Mouse (Mus musculus): ENCODE results near the gene Krt31. TPM values are rescaled to one million over a fixed set of nuclear protein-coding genes. Genes with fewer than 3 reads are reported as not detected.

Krt31 gene
- polyA plus RNA-seq (2015; fragmentation: Nextera tagmentation; extraction: Ambion mirVana), result not detected in 2 replicates

DNA sequence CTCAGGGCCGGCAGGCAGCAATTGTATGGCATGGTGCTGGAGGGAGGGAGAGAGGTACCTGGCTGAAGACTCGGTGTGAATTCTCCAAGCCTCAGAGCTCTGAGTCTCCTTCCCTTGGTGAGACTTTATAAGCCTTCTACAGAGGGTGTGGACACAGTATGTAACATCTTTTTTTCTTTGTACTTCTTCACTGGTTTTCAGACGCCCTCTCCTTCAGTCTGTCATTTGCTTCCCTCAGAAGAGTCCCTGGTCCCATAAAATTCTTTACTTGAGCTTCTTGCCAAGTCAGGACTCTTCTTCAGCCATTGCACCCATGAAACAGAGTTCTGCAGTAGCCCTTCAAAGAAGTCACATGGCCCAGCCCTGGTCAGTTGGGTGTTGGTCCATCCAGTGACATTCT is at the start of gene Krt31:
Gene Krt31, minus strand, starts transcription at position 101 of the 400 bp plus-strand sequence.
- no peaks in the 10 kb centered on the region for H3K4me1 ChIP-seq (replicated peaks)
- no peak within 1 kb of the TSS for H3K4me2 ChIP-seq
- no peaks in the 10 kb centered on the region for H3K27me3 ChIP-seq
- H3K9ac ChIP-seq, result no peak within 1 kb of the TSS
- H3K4me3 ChIP-seq (replicated peaks), result no peak within 1 kb of the TSS
- no peaks in the 10 kb centered on the region for H3K9me3 ChIP-seq (replicated peaks)
- no peak within 1 kb of the TSS for H3K27ac ChIP-seq (replicated peaks)
- 66% methylated on average over 3 of the region's 3 CpGs for WGBS (ENCODE audit: insufficient replicate concordance)
- H3K36me3 ChIP-seq (replicated peaks), result no peaks in the 10 kb centered on the region
- ATAC-seq (ENCODE audit: insufficient read depth), result no peak

DNA sequence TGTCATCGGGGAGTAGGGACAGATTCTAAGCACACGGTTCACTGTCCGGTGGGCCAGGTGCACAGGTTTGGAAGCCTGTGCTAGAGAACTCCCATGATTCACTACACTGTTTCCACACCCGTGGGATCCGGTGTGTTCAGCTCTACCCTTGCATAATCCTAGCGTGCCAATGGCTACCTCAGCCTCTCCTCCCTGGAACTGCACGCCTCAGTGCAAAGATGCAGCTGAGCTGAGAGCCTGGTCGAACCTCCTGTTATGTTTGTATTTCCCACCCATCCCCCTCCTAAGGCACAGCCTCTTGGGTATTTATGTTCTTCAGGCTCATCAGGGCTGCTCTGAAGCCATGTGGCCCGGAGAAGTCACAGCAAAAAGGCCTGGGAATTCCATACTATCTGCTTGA is 47.5 kb upstream of the Krt31 start:
- Histone ChIP-seq H3K4me2 (no peak overlapping the region), H3K4me1 (replicated peaks) (no peaks in the 10 kb centered on the region), H3K36me3 (replicated peaks) (no peaks in the 10 kb centered on the region), H3K27ac (replicated peaks) (no peak overlapping the region), H3K4me3 (replicated peaks) (no peak overlapping the region), H3K9me3 (replicated peaks) (no peaks in the 10 kb centered on the region), H3K9ac (no peak overlapping the region), H3K27me3 (no peaks in the 10 kb centered on the region)
- ATAC-seq (ENCODE audit: insufficient read depth), result no peak
- WGBS (ENCODE audit: insufficient replicate concordance), result 60% methylated on average over 9 of the region's 9 CpGs

DNA sequence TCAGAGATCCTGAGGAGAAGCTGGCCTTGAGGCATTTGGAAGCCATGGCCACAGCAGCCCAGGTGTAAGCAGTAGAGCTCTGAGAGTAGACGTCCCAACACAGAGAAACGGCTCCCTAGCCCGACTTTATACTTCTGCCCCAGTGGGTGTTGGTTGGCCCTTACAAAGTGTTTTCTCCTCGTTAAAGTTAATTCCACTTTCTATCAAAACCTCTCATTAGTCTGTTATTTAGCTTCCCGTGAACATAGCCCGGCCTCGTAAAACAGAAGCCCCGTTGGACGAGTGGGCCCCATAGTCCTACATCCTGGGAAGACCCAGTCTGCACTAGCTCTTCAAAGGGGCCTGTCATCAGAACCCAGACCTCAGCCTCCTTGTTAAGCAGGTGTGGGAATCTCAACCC is 45.8 kb upstream of the Krt31 start, which contains the start of gene Krt35:
Gene Krt35, minus strand, starts transcription at position 101 of the 400 bp plus-strand sequence.
- WGBS (ENCODE audit: insufficient replicate concordance), result 69% methylated on average over 9 of the region's 9 CpGs
- ATAC-seq (ENCODE audit: insufficient read depth), result no peak
- H3K9me3 ChIP-seq (replicated peaks), result no peaks in the 10 kb centered on the region
- H3K9ac ChIP-seq, result no peak within 1 kb of the TSS
- H3K27ac ChIP-seq (replicated peaks), result no peak within 1 kb of the TSS
- H3K4me1 ChIP-seq (replicated peaks), result no peaks in the 10 kb centered on the region
- H3K27me3 ChIP-seq, result no peaks in the 10 kb centered on the region
- no peak within 1 kb of the TSS for H3K4me2 ChIP-seq
- H3K4me3 ChIP-seq (replicated peaks), result no peak within 1 kb of the TSS
- no peaks in the 10 kb centered on the region for H3K36me3 ChIP-seq (replicated peaks)

DNA sequence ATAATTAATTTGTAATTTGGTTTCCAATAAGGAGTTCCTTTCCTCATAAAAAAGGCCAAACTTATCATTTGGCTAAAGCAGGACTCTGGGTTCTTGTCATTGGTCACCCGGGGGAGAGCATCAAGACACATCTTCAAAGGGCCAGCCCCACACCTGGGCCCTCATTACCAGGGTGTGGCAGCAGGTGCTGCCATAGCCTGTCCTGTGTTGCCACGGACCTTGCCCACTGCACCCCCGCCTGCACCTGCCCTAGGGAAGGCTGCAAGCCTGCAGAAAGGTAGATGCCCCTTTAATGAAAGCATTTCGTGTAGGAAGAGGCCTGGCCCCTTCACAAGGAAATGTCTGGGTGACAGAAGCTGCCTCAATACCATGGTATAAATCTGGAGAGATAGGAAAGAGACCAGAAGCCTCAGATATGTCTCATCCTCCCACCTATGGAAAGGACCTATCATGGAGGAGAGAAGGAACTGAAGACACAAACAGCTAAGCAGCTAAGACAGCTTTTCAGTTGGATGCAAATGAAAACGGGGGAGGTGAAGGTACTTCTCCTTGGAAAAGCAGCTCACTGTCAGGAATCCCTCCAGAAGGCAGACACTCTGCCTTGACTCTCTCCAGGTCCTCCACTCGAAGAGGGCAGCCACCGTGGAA is 38.2 kb upstream of the Krt31 start:
- WGBS (ENCODE audit: insufficient replicate concordance), result 40% methylated on average over 7 of the region's 7 CpGs

DNA sequence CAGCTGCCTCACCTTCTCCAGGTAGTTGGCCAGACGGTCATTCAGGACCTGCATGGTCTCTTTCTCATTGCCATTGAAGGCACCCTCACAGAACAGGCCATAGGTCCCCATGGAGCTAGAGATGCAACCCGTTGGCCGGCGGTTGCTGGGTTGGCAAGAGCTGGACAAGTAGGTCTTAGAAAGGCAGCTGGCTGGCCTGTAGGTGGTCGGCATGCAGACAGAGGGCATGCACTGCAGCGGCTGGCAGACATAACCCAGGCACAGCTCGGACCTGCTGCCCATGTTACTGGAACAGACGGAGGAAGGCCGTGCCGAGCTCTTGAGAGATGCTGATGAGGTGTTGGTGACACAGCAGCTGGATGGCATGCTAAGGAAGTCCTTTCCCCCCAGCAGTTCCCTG is 37.5 kb upstream of the Krt31 start, which contains the start of gene Krt32:
Gene Krt32, minus strand, starts transcription at position 366 of the 400 bp plus-strand sequence.
- H3K9me3 ChIP-seq (replicated peaks), result no peaks in the 10 kb centered on the region
- H3K4me2 ChIP-seq, result no peak within 1 kb of the TSS
- no peak within 1 kb of the TSS for H3K27ac ChIP-seq (replicated peaks)
- 79% methylated on average over 10 of the region's 10 CpGs for WGBS (ENCODE audit: insufficient replicate concordance)
- H3K4me3 ChIP-seq (replicated peaks), result no peak within 1 kb of the TSS
- no peaks in the 10 kb centered on the region for H3K4me1 ChIP-seq (replicated peaks)
- H3K9ac ChIP-seq, result no peak within 1 kb of the TSS
- H3K27me3 ChIP-seq, result no peaks in the 10 kb centered on the region
- H3K36me3 ChIP-seq (replicated peaks), result no peaks in the 10 kb centered on the region
- ATAC-seq (ENCODE audit: insufficient read depth), result no peak

More for the DNA sequence above, 38.2 kb upstream of the Krt31 start:
- Histone ChIP-seq H3K4me1 (replicated peaks) (no peaks in the 10 kb centered on the region), H3K9me3 (replicated peaks) (no peaks in the 10 kb centered on the region), H3K4me2 (no peak overlapping the region), H3K36me3 (replicated peaks) (no peaks in the 10 kb centered on the region), H3K27ac (replicated peaks) (no peak overlapping the region), H3K27me3 (no peaks in the 10 kb centered on the region), H3K4me3 (replicated peaks) (no peak overlapping the region), H3K9ac (no peak overlapping the region)
- ATAC-seq (ENCODE audit: insufficient read depth), result no peak

DNA sequence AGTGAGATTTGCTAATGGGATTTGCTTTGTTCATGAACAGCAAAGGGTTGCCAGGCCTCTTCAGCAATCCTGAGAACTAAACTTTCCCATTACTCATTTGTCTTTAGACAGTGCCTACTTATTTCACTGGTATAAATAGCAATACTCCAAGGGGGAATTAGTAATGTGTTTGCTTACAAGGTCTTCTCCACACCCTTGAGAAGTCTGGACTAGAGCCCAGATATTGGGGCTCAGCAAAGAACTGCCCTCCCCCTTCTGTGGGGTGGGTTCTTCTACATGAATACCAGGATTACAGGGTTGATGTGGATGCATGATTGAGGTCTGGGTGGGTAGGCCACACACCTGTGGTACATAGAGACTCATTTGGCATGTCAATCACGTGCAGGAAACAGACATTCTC is 23.5 kb upstream of the Krt31 start:
- Histone ChIP-seq H3K4me2 (no peak overlapping the region), H3K4me3 (replicated peaks) (no peak overlapping the region), H3K9me3 (replicated peaks) (no peaks in the 10 kb centered on the region), H3K36me3 (replicated peaks) (no peaks in the 10 kb centered on the region), H3K27ac (replicated peaks) (no peak overlapping the region), H3K4me1 (replicated peaks) (no peaks in the 10 kb centered on the region), H3K9ac (no peak overlapping the region), H3K27me3 (no peaks in the 10 kb centered on the region)
- WGBS (ENCODE audit: insufficient replicate concordance), result 21% methylated on average over 1 of the region's 1 CpGs
- ATAC-seq (ENCODE audit: insufficient read depth), result no peak

DNA sequence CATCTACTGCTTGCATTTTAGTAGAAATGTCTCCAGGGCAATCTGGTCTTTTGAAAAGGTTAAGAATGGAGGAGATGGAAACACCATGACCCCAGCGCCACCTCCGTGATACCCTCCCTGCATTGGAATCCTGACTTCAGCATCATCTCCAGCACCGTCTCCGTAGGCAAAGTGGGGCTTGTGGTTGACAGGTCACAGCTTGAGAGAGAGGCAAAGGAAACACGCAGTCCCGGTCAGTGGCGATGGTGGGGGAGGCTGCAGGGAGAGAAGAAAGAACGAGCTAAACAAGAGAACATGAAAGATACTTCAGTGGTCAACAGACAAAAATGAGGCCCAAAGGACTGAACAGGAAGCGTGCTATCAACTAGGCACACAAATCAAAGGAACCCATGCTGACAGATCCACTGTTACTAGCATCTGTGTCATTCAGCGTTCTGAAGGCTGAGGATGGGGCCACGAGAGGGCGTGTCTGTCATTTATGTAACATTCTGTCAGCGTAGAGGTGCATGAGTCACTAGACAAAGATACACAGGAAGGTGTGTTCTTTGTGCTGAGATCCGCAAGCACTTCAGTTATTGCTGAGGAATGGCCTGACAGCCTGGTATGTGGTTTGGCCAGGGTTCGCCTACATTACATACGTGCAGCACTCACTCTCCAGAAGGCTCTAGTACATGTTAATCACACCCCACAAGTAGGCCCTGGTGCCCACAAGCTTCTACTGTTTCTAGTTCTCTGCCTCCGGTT is 17.1 kb upstream of the Krt31 start:
- no peak overlapping the region for H3K9ac ChIP-seq
- no peak overlapping the region for H3K4me2 ChIP-seq
- no peaks in the 10 kb centered on the region for H3K4me1 ChIP-seq (replicated peaks)
- H3K9me3 ChIP-seq (replicated peaks), result no peaks in the 10 kb centered on the region
- no peak overlapping the region for H3K4me3 ChIP-seq (replicated peaks)
- H3K36me3 ChIP-seq (replicated peaks), result no peaks in the 10 kb centered on the region
- no peak for ATAC-seq (ENCODE audit: insufficient read depth)
- WGBS (ENCODE audit: insufficient replicate concordance), result 62% methylated on average over 17 of the region's 17 CpGs
- H3K27me3 ChIP-seq, result no peaks in the 10 kb centered on the region
- no peak overlapping the region for H3K27ac ChIP-seq (replicated peaks)

DNA sequence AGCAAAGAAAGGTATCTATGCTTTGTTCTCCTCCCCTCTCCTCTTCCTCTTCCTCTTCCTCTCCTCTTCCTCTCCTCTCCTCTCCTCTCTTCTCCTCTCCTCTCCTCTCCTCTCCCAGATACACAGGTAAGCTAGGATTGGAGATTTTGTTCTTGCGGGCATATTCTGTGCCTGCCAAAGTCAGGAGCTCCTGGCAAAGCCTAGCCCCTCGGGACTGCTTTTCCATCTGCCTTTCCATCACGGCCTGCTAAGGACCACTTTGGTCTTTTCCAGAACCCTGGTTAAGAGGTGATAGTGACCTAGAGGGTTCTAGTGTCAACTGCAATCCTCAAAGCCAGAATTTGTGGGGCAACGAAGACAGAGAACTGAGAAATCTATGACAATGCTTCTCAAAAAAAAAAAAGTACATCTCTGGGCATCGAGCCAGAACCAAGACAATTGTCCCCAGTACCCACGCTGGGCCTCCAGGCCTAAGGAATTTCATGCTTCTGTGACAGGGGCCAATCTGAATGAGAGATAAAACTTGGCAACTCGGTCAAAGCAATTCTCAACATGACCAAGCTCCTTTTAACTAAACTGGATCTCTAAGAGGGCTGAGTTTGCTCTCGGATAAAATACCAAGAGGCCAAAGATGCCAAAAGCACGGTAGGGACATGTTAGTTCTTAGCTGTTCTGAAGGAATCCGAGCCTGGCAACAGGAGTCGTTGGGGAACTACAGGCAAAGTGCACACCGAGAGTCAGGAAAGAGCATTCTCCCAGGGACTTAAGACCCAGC is 16.1 kb upstream of the Krt31 start:
- Histone ChIP-seq H3K9ac (no peak overlapping the region), H3K36me3 (replicated peaks) (no peaks in the 10 kb centered on the region), H3K27me3 (no peaks in the 10 kb centered on the region), H3K4me2 (no peak overlapping the region), H3K4me1 (replicated peaks) (no peaks in the 10 kb centered on the region), H3K27ac (replicated peaks) (no peak overlapping the region), H3K9me3 (replicated peaks) (no peaks in the 10 kb centered on the region), H3K4me3 (replicated peaks) (no peak overlapping the region)
- ATAC-seq (ENCODE audit: insufficient read depth), result no peak
- 59% methylated on average over 12 of the region's 12 CpGs for WGBS (ENCODE audit: insufficient replicate concordance)

DNA sequence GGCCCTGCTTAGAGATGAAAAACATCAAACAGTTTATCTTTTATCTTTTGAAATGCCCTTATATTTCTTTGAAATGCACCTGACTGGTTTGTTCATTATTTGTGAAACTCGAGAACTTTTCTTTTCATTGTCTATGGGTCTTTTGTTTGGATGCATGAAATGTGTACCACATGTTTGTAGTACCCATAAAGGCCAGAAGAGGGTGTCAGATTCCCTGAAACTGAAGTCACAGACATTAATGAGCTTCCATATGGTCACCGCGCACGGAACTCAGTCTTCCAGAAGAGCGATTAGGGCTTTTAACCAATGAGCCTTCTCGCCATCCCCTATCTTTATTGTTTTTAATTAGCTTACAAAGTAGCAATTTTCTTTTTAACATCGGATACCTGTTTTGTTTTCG is 8.5 kb upstream of the Krt31 start:
- H3K27ac ChIP-seq (replicated peaks), result no peak overlapping the region
- no peaks in the 10 kb centered on the region for H3K9me3 ChIP-seq (replicated peaks)
- no peak overlapping the region for H3K4me3 ChIP-seq (replicated peaks)
- H3K27me3 ChIP-seq, result no peaks in the 10 kb centered on the region
- H3K4me1 ChIP-seq (replicated peaks), result no peaks in the 10 kb centered on the region
- H3K36me3 ChIP-seq (replicated peaks), result no peaks in the 10 kb centered on the region
- H3K4me2 ChIP-seq, result no peak overlapping the region
- H3K9ac ChIP-seq, result no peak overlapping the region
- no peak for ATAC-seq (ENCODE audit: insufficient read depth)
- 63% methylated on average over 8 of the region's 8 CpGs for WGBS (ENCODE audit: insufficient replicate concordance)

DNA sequence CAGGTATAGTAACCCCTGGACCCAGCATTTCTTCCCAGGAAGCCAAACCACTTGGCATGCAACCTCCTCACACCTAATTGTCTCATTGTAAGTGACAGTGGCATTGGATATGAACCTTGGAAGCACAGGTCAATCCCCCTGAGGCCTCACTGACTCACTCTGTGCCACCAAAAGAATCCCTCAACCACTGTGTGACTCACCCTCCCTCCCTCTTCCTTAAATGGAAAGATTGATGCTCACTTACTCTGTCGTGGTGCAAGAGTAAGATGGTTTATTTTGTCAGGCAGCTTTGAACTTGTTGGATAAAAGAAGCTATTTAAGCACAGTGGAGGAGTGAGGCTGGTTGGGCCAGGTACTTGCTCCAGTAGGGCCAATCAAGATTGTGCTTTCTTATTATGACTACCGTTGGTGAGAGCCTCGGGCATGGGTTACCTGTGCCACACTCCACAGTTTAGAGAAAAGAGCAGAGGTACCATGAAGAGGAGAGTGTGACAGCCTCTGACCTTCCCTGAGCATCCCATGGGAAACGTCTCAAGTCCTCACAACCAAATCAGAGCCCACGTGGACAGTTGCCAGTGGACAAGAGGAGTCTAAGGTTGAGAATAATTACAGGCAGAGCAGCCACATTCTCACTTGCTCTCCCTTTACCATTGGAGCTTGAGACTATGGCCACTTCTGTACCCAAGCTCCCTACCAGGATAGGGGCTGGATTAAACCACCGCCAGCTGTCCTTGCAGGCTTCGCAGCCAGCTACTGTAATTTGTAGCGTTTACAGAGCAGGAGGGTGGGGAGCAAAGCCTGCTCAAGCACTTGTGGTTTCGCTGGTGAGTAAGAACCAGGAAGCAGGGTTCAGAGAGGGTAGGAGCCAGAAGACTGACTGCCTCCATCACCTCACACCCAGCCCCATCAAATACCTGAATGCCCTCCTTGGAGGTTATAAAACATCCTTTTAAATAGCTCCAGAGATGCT is 5.6 kb upstream of the Krt31 start:
- H3K9ac ChIP-seq, result no peak overlapping the region
- H3K4me3 ChIP-seq (replicated peaks), result no peak overlapping the region
- H3K36me3 ChIP-seq (replicated peaks), result no peaks in the 10 kb centered on the region
- no peaks in the 10 kb centered on the region for H3K9me3 ChIP-seq (replicated peaks)
- H3K4me1 ChIP-seq (replicated peaks), result no peaks in the 10 kb centered on the region
- ATAC-seq (ENCODE audit: insufficient read depth), result no peak
- H3K27ac ChIP-seq (replicated peaks), result no peak overlapping the region
- no peaks in the 10 kb centered on the region for H3K27me3 ChIP-seq
- 44% methylated on average over 9 of the region's 9 CpGs for WGBS (ENCODE audit: insufficient replicate concordance)
- no peak overlapping the region for H3K4me2 ChIP-seq

Data from liver, embryonic 15.5 days (tissue).